Mouse (Mus musculus): ENCODE data around the gene Samd5.
A peak's percentile ranks its signal among the peaks of the same experiment; 100 is the strongest.

Samd5 gene

GRCm38 (mm10) chr10:9650050-9650825 lies 24.8 kb downstream of the Samd5 start:
- DNase-seq, result no peak

- no peak for DNase-seq
Observed at GRCm38 (mm10) chr10:9648464-9648863, 26.5 kb downstream of the Samd5 start.

- no peak for DNase-seq
Observed at GRCm38 (mm10) chr10:9647741-9648140, 27.3 kb downstream of the Samd5 start.

- DNase-seq, result no peak
Observed at GRCm38 (mm10) chr10:9646391-9646790, 28.6 kb downstream of the Samd5 start.

- no peak for DNase-seq
Observed at GRCm38 (mm10) chr10:9643531-9643930, 31.5 kb downstream of the Samd5 start.

GRCm38 (mm10) chr10:9642077-9642476 lies 32.9 kb downstream of the Samd5 start:
- peak; percentile 38 for DNase-seq

GRCm38 (mm10) chr10:9640678-9641077 lies 34.3 kb downstream of the Samd5 start:
- DNase-seq, result no peak

- no peak for DNase-seq
Observed at GRCm38 (mm10) chr10:9640056-9640455, 35.0 kb downstream of the Samd5 start.

- no peak for DNase-seq
Observed at GRCm38 (mm10) chr10:9625356-9625755, 49.7 kb downstream of the Samd5 start.

- no peak for DNase-seq
Observed at GRCm38 (mm10) chr10:9621926-9622688, 52.9 kb downstream of the Samd5 start.

- DNase-seq, result no peak
Observed at GRCm38 (mm10) chr10:9621055-9621454, 54.0 kb downstream of the Samd5 start.

- DNase-seq, result no peak
Observed at GRCm38 (mm10) chr10:9615009-9615408, 60.0 kb downstream of the Samd5 start.

- no peak for DNase-seq
Observed at GRCm38 (mm10) chr10:9608854-9609253, 66.2 kb downstream of the Samd5 start.

GRCm38 (mm10) chr10:9607155-9607554 lies 67.9 kb downstream of the Samd5 start:
- no peak for DNase-seq

- DNase-seq, result no peak
Observed at GRCm38 (mm10) chr10:9605635-9606034, 69.4 kb downstream of the Samd5 start.

GRCm38 (mm10) chr10:9603290-9603689 lies 71.7 kb downstream of the Samd5 start:
- no peak for DNase-seq

- peak; percentile 19 for DNase-seq
Observed at GRCm38 (mm10) chr10:9602845-9603244, 72.2 kb downstream of the Samd5 start.

- no peak for DNase-seq
Observed at GRCm38 (mm10) chr10:9602389-9602788, 72.6 kb downstream of the Samd5 start.

- no peak for DNase-seq
Observed at GRCm38 (mm10) chr10:9596228-9596627, 78.8 kb downstream of the Samd5 start.

GRCm38 (mm10) chr10:9594666-9595065 lies 80.3 kb downstream of the Samd5 start:
- no peak for DNase-seq

- DNase-seq, result peak; percentile 25
Observed at GRCm38 (mm10) chr10:9590606-9591005, 84.4 kb downstream of the Samd5 start.

GRCm38 (mm10) chr10:9586328-9586727 lies 88.7 kb downstream of the Samd5 start:
- DNase-seq, result peak; percentile 65

GRCm38 (mm10) chr10:9579374-9579773 lies 95.6 kb downstream of the Samd5 start:
- DNase-seq, result no peak

GRCm38 (mm10) chr10:9575605-9576004 lies 99.4 kb downstream of the Samd5 start:
- DNase-seq, result peak; percentile 16

All from right cerebral cortex, postnatal 25 days (tissue).